Mouse (Mus musculus) liver, embryonic 12.5 days (tissue): ENCODE measurements around the gene Usp21. TPM values are rescaled to one million over a fixed set of nuclear protein-coding genes. Genes with fewer than 3 reads are reported as not detected.

ENCODE experiments used
- ATAC-seq: fragments of 200-750 bp; cut with Nextera tagmentation; 2 replicates; pipeline ENCODE4 v1.8.0; 2017; ENCODE audit warnings: moderate number of reproducible peaks, mild to moderate bottlenecking, moderate library complexity
- H3K27ac ChIP-seq: fragments of 300-500 bp; sonication (generic); 2 replicates; pipeline ENCODE4 v1.5.1; 2016; ENCODE audit warnings: mild to moderate bottlenecking
- H3K27me3 ChIP-seq: fragments of 300-500 bp; sonication (generic); replicated peaks from 2 replicates; pipeline ENCODE4 v1.6.1; 2016; ENCODE audit warnings: mild to moderate bottlenecking, moderate library complexity
- H3K36me3 ChIP-seq: fragments of 300-500 bp; sonication (generic); 2 replicates; pipeline ENCODE4 v1.6.1; 2016; ENCODE audit warnings: mild to moderate bottlenecking, moderate library complexity
- H3K4me1 ChIP-seq: fragments of 300-500 bp; sonication (generic); 2 replicates; pipeline ENCODE4 v1.6.1; 2016
- H3K4me2 ChIP-seq: fragments of 300-500 bp; sonication (generic); 2 replicates; pipeline ENCODE4 v1.6.1; 2016; ENCODE audit warnings: mild to moderate bottlenecking, moderate library complexity
- H3K4me3 ChIP-seq: fragments of 300-500 bp; sonication (generic); 2 replicates; pipeline ENCODE4 v1.5.1; 2016; ENCODE audit warnings: mild to moderate bottlenecking, moderate library complexity
- H3K9ac ChIP-seq: fragments of 300-500 bp; sonication (generic); 2 replicates; pipeline ENCODE4 v1.6.1; 2016; ENCODE audit warnings: mild to moderate bottlenecking, moderate library complexity
- H3K9me3 ChIP-seq: fragments of 300-500 bp; sonication (generic); replicated peaks from 2 replicates; pipeline ENCODE4 v1.6.1; 2016; ENCODE audit warnings: mild to moderate bottlenecking, moderate library complexity
- WGBS: fragments of 180-500 bp; shearing (Covaris S2); methylation state at CpG from one replicate; pipeline ENCODE4 v1.1.7; 2016; ENCODE audit not compliant: insufficient replicate concordance; 5-methylcytosine and 5-hydroxymethylcytosine counted together
- polyA plus RNA-seq: library from polyadenylated mRNA; unstranded; fragments of >200 nt; fragmentation: Nextera tagmentation; extraction: Ambion mirVana; gene quantifications from 2 replicates; pipeline ENCODE4 v1.2.1, GENCODE M21; 2016

Gene Usp21
- polyA plus RNA-seq, 1 experiment from 2014 or later: 36.2 TPM

- peak overlapping the region; percentile 35 for H3K4me2 ChIP-seq
- peaks cover 61% of the 10 kb centered on the region for H3K36me3 ChIP-seq
Observed at GRCm38 (mm10) chr1:171234538-171234937, 53.3 kb downstream of the Usp21 start.

GRCm38 (mm10) chr1:171234126-171234525, 53.7 kb downstream of the Usp21 start, which contains the start of gene Fcer1g:
Gene Fcer1g (minus strand): TSS chr1:171234365.
- peak within 1 kb of the TSS; percentile 35 for H3K4me2 ChIP-seq
- no peak for ATAC-seq
- no peaks in the 10 kb centered on the region for H3K27me3 ChIP-seq
- peaks cover 63% of the 10 kb centered on the region for H3K4me1 ChIP-seq
- H3K9me3 ChIP-seq: no peaks in the 10 kb centered on the region
- peak within 1 kb of the TSS; percentile 61 for H3K27ac ChIP-seq
- H3K36me3 ChIP-seq: peaks cover 56% of the 10 kb centered on the region
- 38% methylated on average over 14 of the region's 14 CpGs for WGBS
- H3K4me3 ChIP-seq: peak within 1 kb of the TSS; percentile 37
- H3K9ac ChIP-seq: peak within 1 kb of the TSS; percentile 40

More at GRCm38 (mm10) chr1:171234538-171234937, 53.3 kb downstream of the Usp21 start:
- H3K4me3 ChIP-seq: 0 out of 2 replicates have a peak overlapping the region, but pooled peaks have one; percentile 37
- no peaks in the 10 kb centered on the region for H3K27me3 ChIP-seq
- WGBS: 61% methylated on average over 4 of the region's 4 CpGs
- H3K9ac ChIP-seq: no peak overlapping the region
- no peaks in the 10 kb centered on the region for H3K9me3 ChIP-seq
- H3K27ac ChIP-seq: peak overlapping the region; percentile 61; the same call in 1 of the 2 replicates
- no peak for ATAC-seq
- peaks cover 63% of the 10 kb centered on the region for H3K4me1 ChIP-seq

GRCm38 (mm10) chr1:171232800-171233730, 54.7 kb downstream of the Usp21 start:
- 24% methylated on average over 12 of the region's 12 CpGs for WGBS
- H3K27ac ChIP-seq: peak overlapping the region; percentile 61
- H3K27me3 ChIP-seq: no peaks in the 10 kb centered on the region
- peak overlapping the region; percentile 37 for H3K4me3 ChIP-seq
- peaks cover 46% of the 10 kb centered on the region for H3K36me3 ChIP-seq
- H3K4me1 ChIP-seq: peaks cover 60% of the 10 kb centered on the region
- H3K4me2 ChIP-seq: peak overlapping the region; percentile 35
- no peaks in the 10 kb centered on the region for H3K9me3 ChIP-seq
- H3K9ac ChIP-seq: peak overlapping the region; percentile 40
- ATAC-seq: peak; percentile 67

- peaks cover 39% of the 10 kb centered on the region for H3K36me3 ChIP-seq
- peak overlapping the region; percentile 41; the same call in 1 of the 2 replicates for H3K27ac ChIP-seq
- peak overlapping the region; percentile 35 for H3K4me2 ChIP-seq
- H3K4me1 ChIP-seq: peaks cover 54% of the 10 kb centered on the region
- H3K4me3 ChIP-seq: 0 out of 2 replicates have a peak overlapping the region, but pooled peaks have one; percentile 5
- H3K9ac ChIP-seq: no peak overlapping the region
- no peak for ATAC-seq
- no peaks in the 10 kb centered on the region for H3K9me3 ChIP-seq
- no peaks in the 10 kb centered on the region for H3K27me3 ChIP-seq
- 50% methylated on average over 5 of the region's 5 CpGs for WGBS
Observed at GRCm38 (mm10) chr1:171232348-171232747, 55.4 kb downstream of the Usp21 start.

Other genes with a start within 250 kb of the Usp21 start
- 16.1 and 17.0 TPM in 2 replicates for gene Fcgr3, start 223.1 kb downstream of the Usp21 start, polyA plus RNA-seq
- 2.1 and 2.3 TPM in 2 replicates for gene Cfap126, start 174.1 kb downstream of the Usp21 start, polyA plus RNA-seq
- gene Sdhc, start 137.4 kb downstream of the Usp21 start, polyA plus RNA-seq: 140 and 155 TPM in 2 replicates
- 0.10 and 0.18 TPM in 2 replicates for gene Mpz, start 137.3 kb downstream of the Usp21 start, polyA plus RNA-seq
- 1.1 and 1.2 TPM in 2 replicates for gene Pcp4l1, start 91.7 kb downstream of the Usp21 start, polyA plus RNA-seq
- 0.23 and 0.36 TPM in 2 replicates for gene Nr1i3, start 74.0 kb downstream of the Usp21 start, polyA plus RNA-seq
- gene Tomm40l, start 65.5 kb downstream of the Usp21 start, polyA plus RNA-seq: 20.7 and 21.9 TPM in 2 replicates
- 2,516 and 2,642 TPM in 2 replicates for gene Apoa2, start 62.9 kb downstream of the Usp21 start, polyA plus RNA-seq
- gene Fcer1g, start 53.6 kb downstream of the Usp21 start, polyA plus RNA-seq: 55.8 and 60.7 TPM in 2 replicates
- gene Adamts4, start 37.6 kb downstream of the Usp21 start, polyA plus RNA-seq: 0.61 and 0.72 TPM in 2 replicates
- 160 and 167 TPM in 2 replicates for gene Ndufs2, start 36.6 kb downstream of the Usp21 start, polyA plus RNA-seq
- 29.9 and 35.8 TPM in 2 replicates for gene B4galt3, start 17.7 kb downstream of the Usp21 start, polyA plus RNA-seq
- 199 and 207 TPM in 2 replicates for gene Ppox, start 6.8 kb downstream of the Usp21 start, polyA plus RNA-seq
- 55.9 and 58.3 TPM in 2 replicates for gene Ufc1, start 7.0 kb upstream of the Usp21 start, polyA plus RNA-seq
- 24.9 and 26.1 TPM in 2 replicates for gene Dedd, start 41.2 kb upstream of the Usp21 start, polyA plus RNA-seq
- 22.8 and 25.3 TPM in 2 replicates for gene Nit1, start 57.7 kb upstream of the Usp21 start, polyA plus RNA-seq
- gene Pfdn2, start 57.7 kb upstream of the Usp21 start, polyA plus RNA-seq: 74.3 and 76.1 TPM in 2 replicates
- gene Klhdc9, start 72.8 kb upstream of the Usp21 start, polyA plus RNA-seq: 0.35 and 0.46 TPM in 2 replicates
- gene Nectin4, start 82.1 kb upstream of the Usp21 start, polyA plus RNA-seq: 0.06 and 0.13 TPM in 2 replicates
- 4.7 and 5.3 TPM in 2 replicates for gene Arhgap30, start 101.0 kb upstream of the Usp21 start, polyA plus RNA-seq
- 27.5 and 28.7 TPM in 2 replicates for gene Usf1, start 123.3 kb upstream of the Usp21 start, polyA plus RNA-seq
- gene Tstd1, start 130.9 kb upstream of the Usp21 start, polyA plus RNA-seq: 3.1 TPM in 2 replicates
- gene F11r, start 149.5 kb upstream of the Usp21 start, polyA plus RNA-seq: 28.2 and 28.9 TPM in 2 replicates
- 4.2 and 4.8 TPM in 2 replicates for gene Alyref2, start 215.5 kb upstream of the Usp21 start, polyA plus RNA-seq
- gene Itln1, start 247.3 kb upstream of the Usp21 start, polyA plus RNA-seq: not detected in 2 replicates